Mouse (Mus musculus) C2C12 (cell line): ENCODE measurements around the gene Chst11.

Source experiments
- CTCF ChIP-seq: IDR thresholded peaks from one replicate; pipeline ENCODE4 v1.5.1; 2011; ENCODE audit not compliant: control insufficient read depth, insufficient read depth, insufficient read length
- MYOD1 ChIP-seq: IDR thresholded peaks from one replicate; pipeline ENCODE4 v1.6.1; 2011; ENCODE audit warnings: low read depth; ENCODE audit not compliant: control insufficient read depth, insufficient read length
- USF1 ChIP-seq: IDR thresholded peaks from one replicate; pipeline ENCODE4 v1.6.1; 2011; ENCODE audit warnings: low read depth, mild to moderate bottlenecking, control low read depth, moderate library complexity

GRCm38 (mm10) chr10:83212618-83213017 lies 227.3 kb downstream of the Chst11 start:
- TF ChIP-seq CTCF (no peak), MYOD1 (no peak), USF1 (no peak)
